Mouse (Mus musculus): ENCODE measurements around the gene A630076J17Rik.

- no peak for TF ChIP-seq GATA1 (IDR thresholded peaks at IDR 0.05; ENCODE audit: low read length)
- TF ChIP-seq TAL1 (IDR thresholded peaks at IDR 0.05; ENCODE audit: low read length) = no peak
Observed at GRCm38 (mm10) chr3:107229822-107230221, 592 bp upstream of the A630076J17Rik start.

All from erythroblast, embryonic 14.5 days (primary cell).